Mouse (Mus musculus): ENCODE results near the gene D030056L22Rik. TPM values are rescaled to one million over a fixed set of nuclear protein-coding genes. Genes with fewer than 3 reads are reported as not detected.

D030056L22Rik gene
- total RNA-seq (2012; rRNA removed) = 22.4 and 32.8 TPM in 2 replicates

- H3K36me3 ChIP-seq (ENCODE audit: control insufficient read depth, insufficient read depth, low read length, poor library complexity, severe bottlenecking) = peaks cover 3% of the 10 kb centered on the region
- H3K27ac ChIP-seq (ENCODE audit: insufficient read depth, low read depth, low read length, poor library complexity, severe bottlenecking) = peak within 1 kb of the TSS; percentile 94
- peak within 1 kb of the TSS; percentile 98 for H3K9ac ChIP-seq (ENCODE audit: insufficient read depth, low read depth, low read length, poor library complexity, severe bottlenecking)
- peak within 1 kb of the TSS; percentile 94 to 98 for H3K4me3 ChIP-seq (ENCODE audit: insufficient read depth in 1 of 2, low read depth in 1 of 2, low read length in 2 of 2, poor library complexity in 1 of 2, severe bottlenecking in 1 of 2)
- peak; percentile 98 for DNase-seq (ENCODE audit: low read depth, low spot score)
- H3K4me1 ChIP-seq (ENCODE audit: control insufficient read depth in 2 of 2, insufficient read depth in 2 of 2, low read length in 2 of 2, poor library complexity in 1 of 2) = peaks cover 4 to 6% of the 10 kb centered on the region in 2 experiments; a peak in 2 of 4 replicates
- TF ChIP-seq CHD2 (IDR thresholded peaks at IDR 0.05; ENCODE audit: low read depth, low read length) (no peak), ZC3H11A (IDR thresholded peaks at IDR 0.05; ENCODE audit: borderline replicate concordance, low read depth, low read length) (no peak), HCFC1 (IDR thresholded peaks at IDR 0.05; ENCODE audit: borderline replicate concordance, insufficient read depth, low read length) (peak; percentile 64; the same call in 1 of the 2 replicates), MAFK (IDR thresholded peaks at IDR 0.05; ENCODE audit: insufficient read depth, low read depth, low read length) (no peak), ZNF384 (IDR thresholded peaks at IDR 0.05; ENCODE audit: low read depth, low read length) (no peak; the same call in 1 of the 2 replicates)
- in situ Hi-C loops (cut with MboI; ENCODE audit: low sequenced_read_pairs in 2 of 2, unreplicated experiment in 2 of 2) = no loop called here
- no peaks in the 10 kb centered on the region for H3K9me3 ChIP-seq (ENCODE audit: control insufficient read depth, insufficient read depth, low read depth, low read length)
Observed at GRCm38 (mm10) chr19:18712866-18713300, at the start of gene D030056L22Rik. D030056L22Rik (plus strand) TSS chr19:18713193.

- H3K27ac ChIP-seq (ENCODE audit: insufficient read depth, low read depth, low read length, poor library complexity, severe bottlenecking) = no peak overlapping the region
- no peak overlapping the region; the same call in 1 of the 2 replicates for H3K9ac ChIP-seq (ENCODE audit: insufficient read depth, low read depth, low read length, poor library complexity, severe bottlenecking)
- no peaks in the 10 kb centered on the region for H3K36me3 ChIP-seq (ENCODE audit: control insufficient read depth, insufficient read depth, low read length, poor library complexity, severe bottlenecking)
- H3K9me3 ChIP-seq (ENCODE audit: control insufficient read depth, insufficient read depth, low read depth, low read length) = no peaks in the 10 kb centered on the region
- DNase-seq (ENCODE audit: low read depth, low spot score) = no peak
- peaks cover 0 to 3% of the 10 kb centered on the region in 2 experiments; a peak in 2 of 4 replicates for H3K4me1 ChIP-seq (ENCODE audit: control insufficient read depth in 2 of 2, insufficient read depth in 2 of 2, low read length in 2 of 2, poor library complexity in 1 of 2)
- in situ Hi-C loops (cut with MboI; ENCODE audit: low sequenced_read_pairs in 2 of 2, unreplicated experiment in 2 of 2) = no loop called here
- H3K4me3 ChIP-seq (ENCODE audit: insufficient read depth in 1 of 2, low read depth in 1 of 2, low read length in 2 of 2, poor library complexity in 1 of 2, severe bottlenecking in 1 of 2) = no peak overlapping the region
- TF ChIP-seq HCFC1 (IDR thresholded peaks at IDR 0.05; ENCODE audit: borderline replicate concordance, insufficient read depth, low read length) = no peak
- no peak for TF ChIP-seq ZC3H11A (IDR thresholded peaks at IDR 0.05; ENCODE audit: borderline replicate concordance, low read depth, low read length)
- TF ChIP-seq ZNF384 (IDR thresholded peaks at IDR 0.05; ENCODE audit: low read depth, low read length) = no peak
- no peak for TF ChIP-seq MAFK (IDR thresholded peaks at IDR 0.05; ENCODE audit: insufficient read depth, low read depth, low read length)
- no peak for TF ChIP-seq CHD2 (IDR thresholded peaks at IDR 0.05; ENCODE audit: low read depth, low read length)
Observed at GRCm38 (mm10) chr19:18663904-18664303, 49.1 kb upstream of the D030056L22Rik start.

- no peak for TF ChIP-seq ZNF384 (IDR thresholded peaks at IDR 0.05; ENCODE audit: low read depth, low read length)
- TF ChIP-seq MAFK (IDR thresholded peaks at IDR 0.05; ENCODE audit: insufficient read depth, low read depth, low read length) = no peak
- no peak for TF ChIP-seq HCFC1 (IDR thresholded peaks at IDR 0.05; ENCODE audit: borderline replicate concordance, insufficient read depth, low read length)
- no peak for TF ChIP-seq ZC3H11A (IDR thresholded peaks at IDR 0.05; ENCODE audit: borderline replicate concordance, low read depth, low read length)
- TF ChIP-seq CHD2 (IDR thresholded peaks at IDR 0.05; ENCODE audit: low read depth, low read length) = no peak
- Histone ChIP-seq H3K27ac (ENCODE audit: insufficient read depth, low read depth, low read length, poor library complexity, severe bottlenecking) (no peak overlapping the region), H3K9me3 (ENCODE audit: control insufficient read depth, insufficient read depth, low read depth, low read length) (no peaks in the 10 kb centered on the region), H3K4me3 (ENCODE audit: insufficient read depth in 1 of 2, low read depth in 1 of 2, low read length in 2 of 2, poor library complexity in 1 of 2, severe bottlenecking in 1 of 2) (no peak overlapping the region), H3K9ac (ENCODE audit: insufficient read depth, low read depth, low read length, poor library complexity, severe bottlenecking) (no peak overlapping the region), H3K4me1 (ENCODE audit: control insufficient read depth in 2 of 2, insufficient read depth in 2 of 2, low read length in 2 of 2, poor library complexity in 1 of 2) (peaks cover 4 to 6% of the 10 kb centered on the region in 2 experiments; a peak in 2 of 4 replicates), H3K36me3 (ENCODE audit: control insufficient read depth, insufficient read depth, low read length, poor library complexity, severe bottlenecking) (no peaks in the 10 kb centered on the region)
- in situ Hi-C loops (cut with MboI; ENCODE audit: low sequenced_read_pairs in 2 of 2, unreplicated experiment in 2 of 2) = no loop called here
- DNase-seq (ENCODE audit: low read depth, low spot score) = no peak
Observed at GRCm38 (mm10) chr19:18666966-18667365, 46.0 kb upstream of the D030056L22Rik start.

GRCm38 (mm10) chr19:18669551-18669950 lies 43.4 kb upstream of the D030056L22Rik start:
- TF ChIP-seq ZC3H11A (IDR thresholded peaks at IDR 0.05; ENCODE audit: borderline replicate concordance, low read depth, low read length) (no peak), ZNF384 (IDR thresholded peaks at IDR 0.05; ENCODE audit: low read depth, low read length) (no peak), HCFC1 (IDR thresholded peaks at IDR 0.05; ENCODE audit: borderline replicate concordance, insufficient read depth, low read length) (no peak)
- no peaks in the 10 kb centered on the region for H3K9me3 ChIP-seq (ENCODE audit: control insufficient read depth, insufficient read depth, low read depth, low read length)
- H3K9ac ChIP-seq (ENCODE audit: insufficient read depth, low read depth, low read length, poor library complexity, severe bottlenecking) = no peak overlapping the region
- no peaks in the 10 kb centered on the region for H3K36me3 ChIP-seq (ENCODE audit: control insufficient read depth, insufficient read depth, low read length, poor library complexity, severe bottlenecking)
- H3K4me1 ChIP-seq (ENCODE audit: control insufficient read depth in 2 of 2, insufficient read depth in 2 of 2, low read length in 2 of 2, poor library complexity in 1 of 2) = peaks cover 6 to 8% of the 10 kb centered on the region in 2 experiments; a peak in 3 of 4 replicates
- H3K27ac ChIP-seq (ENCODE audit: insufficient read depth, low read depth, low read length, poor library complexity, severe bottlenecking) = no peak overlapping the region
- in situ Hi-C loops (cut with MboI; ENCODE audit: low sequenced_read_pairs in 2 of 2, unreplicated experiment in 2 of 2) = no loop called here
- no peak overlapping the region for H3K4me3 ChIP-seq (ENCODE audit: insufficient read depth in 1 of 2, low read depth in 1 of 2, low read length in 2 of 2, poor library complexity in 1 of 2, severe bottlenecking in 1 of 2)
- no peak for DNase-seq (ENCODE audit: low read depth, low spot score)

All from ES-E14 (cell line).